Mouse (Mus musculus) embryonic facial prominence, embryonic 14.5 days (tissue): ENCODE results near the gene Cisd3. TPM values are rescaled to one million over a fixed set of nuclear protein-coding genes. Genes with fewer than 3 reads are reported as not detected.

Experiments used
- ATAC-seq: fragments of 200-750 bp; cut with Nextera tagmentation; 2 replicates; pipeline ENCODE4 v1.8.0; 2017; ENCODE audit warnings: low read depth, moderate number of reproducible peaks, moderate TSS enrichment
- DNase-seq: peaks from one replicate; pipeline ENCODE4 v3.0.0-alpha.2; 2015; ENCODE audit warnings: low spot score
- H3K27ac ChIP-seq: fragments of 300-500 bp; sonication (generic); replicated peaks from 2 replicates; pipeline ENCODE4 v1.5.1; 2014; ENCODE audit warnings: low read depth, mild to moderate bottlenecking, low read length, moderate library complexity
- H3K27me3 ChIP-seq: fragments of 300-500 bp; sonication (generic); replicated peaks from 2 replicates; pipeline ENCODE4 v1.6.1; 2014; ENCODE audit warnings: low read length; ENCODE audit not compliant: control insufficient read depth, insufficient read depth
- H3K36me3 ChIP-seq: fragments of 300-500 bp; sonication (generic); 2 replicates; pipeline ENCODE4 v1.6.1; 2014; ENCODE audit warnings: low read length, mixed read lengths; ENCODE audit not compliant: control insufficient read depth, insufficient read depth
- H3K4me1 ChIP-seq: fragments of 300-500 bp; sonication (generic); 2 replicates; pipeline ENCODE4 v1.6.1; 2014; ENCODE audit warnings: antibody characterized with exemption, low read length; ENCODE audit not compliant: control insufficient read depth, insufficient read depth
- H3K4me2 ChIP-seq: fragments of 300-500 bp; sonication (generic); 2 replicates; pipeline ENCODE4 v1.6.1; 2014; ENCODE audit warnings: low read depth, mild to moderate bottlenecking, low read length, moderate library complexity, mixed read lengths
- H3K4me3 ChIP-seq: fragments of 300-500 bp; sonication (generic); 2 replicates; pipeline ENCODE4 v1.5.1; 2014; ENCODE audit warnings: low read depth, mild to moderate bottlenecking, low read length
- H3K9ac ChIP-seq: fragments of 300-500 bp; sonication (generic); 2 replicates; pipeline ENCODE4 v1.6.1; 2014; ENCODE audit warnings: low read depth, mild to moderate bottlenecking, low read length, moderate library complexity, mixed read lengths
- H3K9me3 ChIP-seq: fragments of 300-500 bp; sonication (generic); 2 replicates; pipeline ENCODE4 v1.6.1; 2016; ENCODE audit warnings: low read length; ENCODE audit not compliant: control insufficient read depth
- WGBS: fragments of 180-500 bp; shearing (Covaris S2); extraction: QIAGEN DNeasy Blood & Tissue Kit; methylation state at CpG from one replicate; pipeline ENCODE4 v1.1.7; 2014; 5-methylcytosine and 5-hydroxymethylcytosine counted together
- polyA plus RNA-seq: library from polyadenylated mRNA; unstranded; fragments of >200 nt; fragmentation: Nextera tagmentation; extraction: Ambion mirVana; gene quantifications from 2 replicates; pipeline ENCODE4 v1.2.1, GENCODE M21; 2014

Gene Cisd3
- polyA plus RNA-seq, 1 experiment from 2014 or later: 29.3 TPM

DNA sequence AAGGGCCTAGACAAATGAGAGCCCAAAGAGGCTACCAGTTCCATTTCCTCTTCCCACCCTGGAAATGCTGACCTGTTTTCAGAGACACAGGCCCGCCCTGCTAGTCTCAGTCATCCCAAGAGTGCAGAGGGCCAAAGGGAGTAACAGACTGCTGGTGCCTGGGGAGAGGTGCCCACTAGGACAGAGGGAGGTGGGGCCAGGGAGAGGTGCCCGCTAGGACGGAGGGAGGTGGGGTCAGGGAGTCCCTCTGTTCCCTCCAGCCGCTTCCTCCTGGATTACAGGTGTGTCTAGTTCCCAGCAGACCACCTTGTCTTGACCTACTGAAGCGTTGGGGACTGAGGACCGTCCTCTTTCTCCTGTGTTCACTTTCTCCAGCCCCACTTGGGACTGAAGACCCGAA lies 860 bp upstream of the Cisd3 start:
- WGBS: 37% methylated on average over 6 of the region's 7 CpGs
- Histone ChIP-seq H3K4me1 (0 out of 2 replicates have a peak, but pooled peaks cover 3% of the 10 kb centered on the region), H3K27me3 (no peaks in the 10 kb centered on the region), H3K4me3 (no peak overlapping the region), H3K4me2 (peak overlapping the region; percentile 71; the same call in 1 of the 2 replicates), H3K9ac (no peak overlapping the region), H3K27ac (no peak overlapping the region), H3K36me3 (peaks cover 49% of the 10 kb centered on the region), H3K9me3 (no peaks in the 10 kb centered on the region)
- DNase-seq: no peak
- no peak for ATAC-seq

DNA sequence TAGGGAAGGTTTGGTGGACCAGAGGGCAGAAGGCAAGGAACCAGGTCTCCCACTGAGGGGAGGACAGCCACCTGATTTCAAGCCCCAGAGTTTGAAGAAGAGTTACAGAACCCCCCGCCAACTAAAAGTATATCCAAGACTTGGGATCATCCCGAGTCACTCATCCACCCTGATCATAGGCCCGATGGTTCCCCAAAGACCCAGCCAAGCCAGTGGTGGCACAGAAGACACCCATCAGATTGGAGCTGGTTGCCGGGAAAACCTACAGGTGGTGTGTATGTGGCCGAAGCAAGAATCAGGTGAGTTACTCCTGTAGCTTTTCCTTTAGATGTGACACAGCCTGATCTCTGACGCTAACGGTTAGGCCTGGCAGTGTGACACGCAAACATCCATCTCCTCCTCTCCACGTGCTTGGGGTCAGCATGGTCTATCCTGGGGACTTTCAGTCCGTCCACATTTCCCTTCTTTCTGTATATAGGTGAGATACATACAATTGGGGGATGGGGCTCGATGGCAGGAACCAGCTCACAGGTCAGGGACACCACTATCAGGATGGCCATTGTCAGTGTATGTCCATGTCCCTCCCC lies 789 bp downstream of the Cisd3 start:
- DNase-seq (no peak), ATAC-seq (no peak)
- Histone ChIP-seq H3K9ac (peak overlapping the region; percentile 60), H3K27me3 (no peaks in the 10 kb centered on the region), H3K4me1 (0 out of 2 replicates have a peak, but pooled peaks cover 3% of the 10 kb centered on the region), H3K9me3 (no peaks in the 10 kb centered on the region), H3K36me3 (peaks cover 51% of the 10 kb centered on the region), H3K4me2 (peak overlapping the region; percentile 71), H3K27ac (no peak overlapping the region), H3K4me3 (peak overlapping the region; percentile 42)
- 69% methylated on average over 11 of the region's 11 CpGs for WGBS

DNA sequence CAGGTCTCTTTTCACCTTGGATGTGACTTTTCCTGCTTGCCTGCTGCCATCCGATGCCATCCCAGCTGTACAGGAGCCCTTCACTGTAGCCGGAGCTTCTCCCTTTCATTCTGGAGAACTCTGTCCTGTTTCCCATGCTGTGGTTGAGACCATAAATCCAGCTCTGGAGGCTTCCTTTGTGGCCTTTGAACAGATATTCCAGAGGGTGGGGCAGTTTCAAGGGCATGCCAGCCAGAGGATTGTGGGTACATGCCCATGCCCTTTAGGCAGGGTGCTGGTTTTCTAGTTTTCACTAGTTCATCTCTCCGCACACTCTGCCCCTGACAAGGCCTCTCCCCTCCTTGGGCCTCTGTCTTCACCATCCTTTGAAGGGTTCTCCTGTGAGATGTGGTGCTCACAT lies 1.4 kb downstream of the Cisd3 start:
- H3K4me1 ChIP-seq: 0 out of 2 replicates have a peak, but pooled peaks cover 3% of the 10 kb centered on the region
- H3K27ac ChIP-seq: no peak overlapping the region
- H3K27me3 ChIP-seq: no peaks in the 10 kb centered on the region
- DNase-seq: no peak
- H3K4me3 ChIP-seq: no peak overlapping the region
- H3K36me3 ChIP-seq: peaks cover 52% of the 10 kb centered on the region
- 80% methylated on average over 3 of the region's 3 CpGs for WGBS
- no peaks in the 10 kb centered on the region for H3K9me3 ChIP-seq
- no peak overlapping the region for H3K4me2 ChIP-seq
- no peak overlapping the region for H3K9ac ChIP-seq
- no peak for ATAC-seq

DNA sequence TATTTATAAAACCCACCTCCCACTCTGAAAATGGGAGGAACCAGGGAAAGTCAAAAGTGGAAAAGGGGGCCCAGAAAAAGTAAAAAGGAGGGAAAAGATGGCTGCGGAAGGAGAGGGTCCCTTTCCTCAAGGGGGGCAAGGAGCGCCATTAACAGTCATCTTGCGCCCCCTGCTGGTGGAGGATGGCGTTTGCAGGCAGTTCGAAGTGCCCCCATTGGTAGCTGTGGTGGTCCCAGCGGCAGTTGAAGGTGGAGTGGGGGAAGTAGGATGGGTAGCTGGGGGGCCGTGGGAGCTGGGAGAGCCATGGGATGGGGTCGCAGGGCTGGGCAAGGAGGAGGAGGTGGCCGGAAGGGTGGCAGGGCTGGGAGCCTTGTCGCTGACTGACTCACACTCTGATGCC lies 4.2 kb downstream of the Cisd3 start:
- H3K36me3 ChIP-seq: peaks cover 53% of the 10 kb centered on the region
- peak; percentile 52 for DNase-seq
- no peak overlapping the region for H3K9ac ChIP-seq
- ATAC-seq: no peak
- no peak overlapping the region for H3K4me3 ChIP-seq
- peaks cover 8% of the 10 kb centered on the region; the same call in 1 of the 2 replicates for H3K4me1 ChIP-seq
- 23% methylated on average over 10 of the region's 10 CpGs for WGBS
- H3K27me3 ChIP-seq: no peaks in the 10 kb centered on the region
- H3K27ac ChIP-seq: no peak overlapping the region
- H3K9me3 ChIP-seq: no peaks in the 10 kb centered on the region
- no peak overlapping the region for H3K4me2 ChIP-seq

DNA sequence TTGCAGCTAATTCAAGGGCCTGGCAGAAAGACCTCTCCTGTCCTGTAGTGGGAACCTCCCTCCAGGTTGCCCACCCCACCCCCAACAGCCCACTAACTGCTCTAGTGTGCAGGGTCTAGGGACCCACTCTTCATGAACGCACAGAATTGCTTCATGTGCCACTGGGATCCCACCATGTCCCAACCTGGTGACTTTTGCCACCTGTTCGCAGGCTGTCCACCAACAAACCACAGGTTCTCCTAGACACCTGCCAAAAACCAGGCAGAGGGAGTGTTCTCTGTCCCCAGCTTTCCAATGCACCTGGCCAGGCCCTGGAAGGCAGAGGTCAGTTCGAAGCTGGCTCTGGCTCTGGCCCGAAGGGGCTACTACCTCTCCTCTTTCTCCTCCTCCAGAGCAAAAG lies 8.8 kb downstream of the Cisd3 start:
- no peak overlapping the region for H3K4me3 ChIP-seq
- H3K9ac ChIP-seq: 0 out of 2 replicates have a peak overlapping the region, but pooled peaks have one; percentile 40
- peaks cover 33% of the 10 kb centered on the region for H3K4me1 ChIP-seq
- H3K9me3 ChIP-seq: no peaks in the 10 kb centered on the region
- peak overlapping the region; percentile 65; the same call in 1 of the 2 replicates for H3K27ac ChIP-seq
- H3K36me3 ChIP-seq: peaks cover 39% of the 10 kb centered on the region
- DNase-seq: no peak
- ATAC-seq: no peak
- 84% methylated on average over 4 of the region's 4 CpGs for WGBS
- H3K4me2 ChIP-seq: 0 out of 2 replicates have a peak overlapping the region, but pooled peaks have one; percentile 34
- no peaks in the 10 kb centered on the region for H3K27me3 ChIP-seq

DNA sequence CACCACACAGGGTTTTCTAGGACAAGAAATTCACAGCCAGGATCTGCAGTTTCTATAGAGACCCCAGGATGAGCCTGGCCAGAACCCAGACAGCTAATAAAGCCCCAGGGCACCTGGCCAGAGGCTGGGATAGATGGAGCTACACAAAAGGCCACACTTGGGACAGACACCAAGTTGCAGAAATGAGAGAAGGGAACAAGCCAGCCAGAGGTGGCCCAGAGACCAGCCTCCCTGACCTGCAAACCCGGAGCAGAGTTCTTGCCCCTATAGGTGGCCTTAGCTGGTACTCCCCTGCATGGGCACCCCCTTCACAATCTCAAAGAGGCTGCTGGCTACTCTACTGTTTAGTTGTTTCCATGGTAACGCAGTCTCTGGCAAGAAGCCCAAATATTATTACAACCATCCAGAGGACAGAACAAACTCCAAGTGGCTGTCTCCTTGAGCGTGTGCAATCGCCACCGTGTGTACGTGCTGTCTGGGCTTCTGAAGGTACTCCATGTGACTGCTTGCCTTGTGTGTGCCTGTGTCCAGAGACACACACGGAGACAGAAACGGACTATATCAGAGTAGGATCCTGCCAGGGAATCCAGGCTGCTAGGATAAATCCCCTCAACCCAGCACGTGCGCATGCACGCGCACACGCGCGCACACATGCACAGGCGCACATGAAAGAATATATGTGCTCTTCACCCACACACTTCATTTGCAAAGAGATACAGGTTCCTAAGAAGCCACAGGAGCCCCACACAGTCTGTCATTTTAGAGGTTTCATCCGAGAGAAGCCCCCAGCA lies 9.5 kb downstream of the Cisd3 start:
- Histone ChIP-seq H3K9me3 (no peaks in the 10 kb centered on the region), H3K4me3 (no peak overlapping the region), H3K27me3 (no peaks in the 10 kb centered on the region), H3K27ac (peak overlapping the region; percentile 65; the same call in 1 of the 2 replicates), H3K36me3 (peaks cover 33% of the 10 kb centered on the region), H3K4me1 (peaks cover 33% of the 10 kb centered on the region), H3K9ac (peak overlapping the region; percentile 40), H3K4me2 (peak overlapping the region; percentile 34)
- peak; percentile 85 for DNase-seq
- WGBS: 47% methylated on average over 17 of the region's 17 CpGs
- ATAC-seq: 0 out of 2 replicates have a peak, but pooled peaks have one; percentile 1

DNA sequence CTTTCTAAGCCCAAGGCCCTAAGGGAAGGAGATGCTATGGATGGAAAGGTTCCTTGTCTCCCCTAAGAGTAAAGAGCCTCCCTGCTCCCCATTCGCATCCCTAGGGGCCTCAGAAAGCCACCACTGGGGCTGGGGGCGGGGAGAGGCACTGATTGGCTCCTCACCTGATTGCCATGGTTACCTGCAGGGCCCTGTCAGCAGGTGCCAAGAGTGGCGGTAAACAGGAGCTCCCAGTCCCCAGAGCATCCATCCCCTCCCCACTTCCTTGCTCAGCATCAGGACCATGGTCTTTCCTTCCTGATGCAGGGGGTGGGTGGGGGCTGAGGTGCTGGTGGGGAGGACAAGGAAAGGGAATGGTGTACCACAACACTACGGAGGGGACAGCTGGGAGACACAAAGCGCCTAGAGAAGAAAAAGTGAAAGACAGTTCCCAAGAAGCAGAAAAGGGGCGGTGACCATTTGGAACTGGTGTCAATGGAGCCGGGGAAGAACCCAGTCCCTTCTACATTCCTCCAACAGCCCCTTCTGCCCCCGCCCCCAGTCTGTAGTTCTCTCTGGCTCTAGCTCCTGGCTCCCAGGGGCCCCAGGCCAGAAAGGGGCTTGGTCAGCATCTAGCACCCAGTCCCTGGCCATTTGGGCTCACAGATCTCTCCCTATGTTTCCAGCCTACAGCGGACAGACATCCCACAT lies 10.2 kb downstream of the Cisd3 start:
- Histone ChIP-seq H3K27me3 (no peaks in the 10 kb centered on the region), H3K9ac (peak overlapping the region; percentile 35), H3K27ac (peak overlapping the region; percentile 58; the same call in 1 of the 2 replicates), H3K36me3 (peaks cover 26% of the 10 kb centered on the region), H3K4me2 (peak overlapping the region; percentile 34), H3K9me3 (no peaks in the 10 kb centered on the region), H3K4me3 (no peak overlapping the region), H3K4me1 (peaks cover 34% of the 10 kb centered on the region)
- WGBS: 49% methylated on average over 8 of the region's 9 CpGs
- ATAC-seq (no peak), DNase-seq (peak; percentile 54)

DNA sequence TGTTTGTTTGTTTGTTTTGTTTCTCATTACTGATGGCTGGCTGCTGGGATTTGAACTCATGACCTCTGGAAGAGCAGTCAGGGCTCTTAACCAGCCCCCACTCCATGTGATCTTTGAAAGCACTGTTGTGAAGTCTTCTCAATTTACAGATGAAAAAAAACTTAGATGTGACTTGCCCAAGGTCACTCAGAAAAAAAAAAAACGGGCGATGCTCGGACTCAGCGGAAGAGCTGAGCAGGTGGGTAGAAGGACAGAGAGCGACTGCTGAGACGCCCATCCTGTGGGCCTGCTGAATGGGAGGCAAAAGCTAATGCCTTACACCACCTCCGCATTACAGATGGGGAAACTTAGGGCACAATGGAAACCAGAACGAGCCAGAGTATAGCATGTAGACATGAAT lies 11.0 kb downstream of the Cisd3 start:
- Histone ChIP-seq H3K27ac (no peak overlapping the region), H3K4me2 (peak overlapping the region; percentile 84; the same call in 1 of the 2 replicates), H3K4me3 (no peak overlapping the region; the same call in 1 of the 2 replicates)

More for the DNA sequence above, 11.0 kb downstream of the Cisd3 start:
- Histone ChIP-seq H3K36me3 (peaks cover 18% of the 10 kb centered on the region), H3K9me3 (no peaks in the 10 kb centered on the region), H3K4me1 (peaks cover 41% of the 10 kb centered on the region), H3K27me3 (no peaks in the 10 kb centered on the region), H3K9ac (0 out of 2 replicates have a peak overlapping the region, but pooled peaks have one; percentile 0)
- ATAC-seq (no peak), DNase-seq (no peak)
- 51% methylated on average over 8 of the region's 8 CpGs for WGBS
